Mouse (Mus musculus) fibroblast of lung, adult 2 months (primary cell): ENCODE results near the gene Daw1.

Source experiments
- DNase-seq: peaks from one replicate; pipeline ENCODE4 v3.0.0-alpha.2; 2011; ENCODE audit warnings: low read depth

Gene Daw1

GRCm38 (mm10) chr1:83209981-83210380, 50.4 kb downstream of the Daw1 start:
- DNase-seq: no peak

- DNase-seq: no peak
Measured at GRCm38 (mm10) chr1:83218260-83218659, 58.7 kb downstream of the Daw1 start.

DNA sequence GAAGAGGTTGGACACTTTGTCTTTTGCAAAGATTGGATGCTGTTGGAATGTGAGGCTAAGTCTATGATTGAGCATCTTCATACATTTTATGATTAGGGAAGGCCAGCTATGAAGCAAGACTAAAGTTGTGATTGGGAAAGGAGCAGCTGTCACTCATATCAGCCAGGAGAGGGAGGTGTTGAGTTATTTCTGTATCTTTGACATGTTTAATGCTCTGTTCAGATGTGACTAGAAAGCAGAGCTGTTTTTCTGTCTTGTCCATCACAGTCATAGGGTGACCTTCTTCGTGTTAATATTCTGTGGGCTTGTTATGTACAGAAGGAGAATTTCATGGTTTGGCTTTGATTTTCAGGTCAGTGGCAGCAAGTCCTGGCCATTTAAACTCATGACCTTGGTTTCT, 63.5 kb downstream of the Daw1 start:
- no peak for DNase-seq

DNA sequence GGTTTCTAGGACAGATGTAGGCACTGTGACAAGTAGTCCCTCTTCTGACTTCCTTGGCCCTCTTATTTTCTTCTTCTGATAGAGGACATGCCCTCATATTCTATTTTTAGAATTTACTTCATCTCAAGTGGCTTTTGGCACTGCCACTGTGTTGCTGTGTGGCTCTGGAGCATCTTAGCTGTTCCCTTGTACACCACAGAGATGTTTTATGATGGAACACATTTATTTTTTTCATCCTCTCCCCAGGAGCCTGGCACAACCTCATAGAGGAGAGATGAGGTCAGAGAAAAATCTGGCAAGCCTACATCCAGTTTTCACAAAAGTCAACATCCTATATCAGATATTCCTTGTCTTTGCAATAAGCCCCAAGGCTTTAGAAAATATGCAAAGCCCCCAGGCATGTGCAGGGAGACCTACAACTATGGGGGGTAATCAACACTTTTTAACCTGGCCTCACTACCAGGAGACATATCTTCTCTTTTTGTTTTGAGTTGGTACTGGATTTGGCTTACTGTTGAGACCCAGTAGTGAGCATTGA, 64.9 kb downstream of the Daw1 start:
- DNase-seq: no peak

- no peak for DNase-seq
Measured at GRCm38 (mm10) chr1:83227946-83228345, 68.4 kb downstream of the Daw1 start.

GRCm38 (mm10) chr1:83248235-83248746, 88.7 kb downstream of the Daw1 start:
- DNase-seq: no peak

DNA sequence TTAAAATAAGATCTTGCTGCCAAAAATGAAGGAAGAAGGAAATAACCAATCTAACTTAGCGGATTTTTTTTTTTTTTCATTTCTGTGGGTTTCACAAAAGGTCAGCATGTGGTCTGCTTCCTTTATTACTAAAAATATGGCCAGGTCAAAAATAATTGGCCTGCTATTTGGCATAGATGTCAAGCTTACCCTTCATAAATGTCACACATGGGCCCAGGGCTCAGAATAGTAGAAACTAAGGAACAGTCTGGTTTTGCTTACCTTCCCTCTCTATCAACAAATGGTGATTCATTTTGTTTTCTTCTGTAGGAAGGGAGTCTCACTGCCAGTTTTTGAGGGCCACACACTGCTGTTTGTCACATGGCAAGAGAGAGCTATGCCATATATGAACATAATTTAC, 92.2 kb downstream of the Daw1 start:
- DNase-seq: no peak
